Mouse (Mus musculus) retina, adult 2 months (tissue): ENCODE results near the gene Gm21987.
A peak's percentile ranks its signal among the peaks of the same experiment; 100 is the strongest.

ENCODE experiments used
- DNase-seq: peaks from one replicate; pipeline ENCODE4 v3.0.0-alpha.2; 2012; ENCODE audit warnings: low read depth, low spot score

The Gm21987 gene

DNA sequence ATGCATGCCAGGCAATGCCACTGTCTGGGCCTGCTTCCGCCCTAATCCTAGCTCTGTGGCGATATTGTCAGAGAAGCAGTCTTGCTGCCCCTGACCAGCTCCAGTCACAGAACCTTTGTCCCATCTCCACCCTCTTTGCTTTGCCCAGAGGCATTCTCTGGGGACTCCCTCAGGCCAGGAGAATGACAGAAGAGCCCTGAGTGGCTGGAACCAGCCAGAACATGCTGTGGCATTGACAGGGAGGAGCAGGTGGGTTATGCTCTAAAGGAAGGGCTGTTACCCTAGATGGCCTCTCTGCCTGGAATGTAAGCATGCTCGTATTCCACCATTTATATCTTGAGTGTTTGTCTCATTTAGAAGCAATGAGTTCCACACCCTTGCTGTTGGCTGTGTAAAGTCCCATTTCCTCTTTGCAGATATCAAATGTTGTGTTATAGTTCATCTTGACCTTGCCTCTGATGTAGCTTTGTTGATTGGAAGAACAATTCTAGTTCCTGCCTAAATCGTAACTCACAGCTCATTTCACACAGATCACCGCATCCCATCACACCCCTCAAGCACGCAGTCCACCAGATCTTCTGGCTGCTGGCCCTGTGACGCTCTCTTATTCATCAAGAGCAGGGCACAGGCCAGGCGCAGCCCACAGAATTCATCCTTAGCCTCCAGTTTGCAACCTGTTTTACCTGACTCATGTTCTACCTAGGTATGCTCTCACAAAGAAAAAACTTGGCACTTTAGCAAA, 24.0 kb downstream of the Gm21987 start:
- DNase-seq: no peak

DNA sequence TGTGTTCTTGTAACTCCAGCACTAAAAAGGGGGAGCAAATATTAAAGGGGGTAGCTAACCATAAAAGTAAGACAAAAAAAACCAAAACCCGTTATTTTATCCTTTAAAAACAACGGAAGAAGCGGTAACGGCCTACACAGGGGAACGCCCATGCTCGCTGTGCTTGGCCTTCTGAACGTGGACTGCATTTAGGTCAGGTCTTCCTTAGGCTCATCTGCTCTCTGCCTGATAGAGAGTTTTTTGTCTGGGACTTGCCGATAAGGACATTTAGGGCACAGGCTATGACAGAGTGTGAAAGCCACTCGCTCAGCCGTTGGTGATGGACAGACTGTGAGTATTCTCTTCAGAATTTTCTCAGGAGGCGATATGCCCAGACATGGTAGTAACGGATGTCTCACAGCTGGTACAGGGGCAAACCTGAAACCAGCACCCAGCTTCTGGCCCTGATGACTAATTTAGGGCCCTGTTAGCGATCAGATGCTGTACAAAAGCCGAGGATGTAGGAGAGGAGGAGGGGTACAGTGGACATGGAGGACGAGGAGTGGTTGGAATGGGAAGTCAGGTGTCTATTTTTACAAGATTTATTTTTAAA, 25.0 kb downstream of the Gm21987 start:
- DNase-seq: no peak

DNA sequence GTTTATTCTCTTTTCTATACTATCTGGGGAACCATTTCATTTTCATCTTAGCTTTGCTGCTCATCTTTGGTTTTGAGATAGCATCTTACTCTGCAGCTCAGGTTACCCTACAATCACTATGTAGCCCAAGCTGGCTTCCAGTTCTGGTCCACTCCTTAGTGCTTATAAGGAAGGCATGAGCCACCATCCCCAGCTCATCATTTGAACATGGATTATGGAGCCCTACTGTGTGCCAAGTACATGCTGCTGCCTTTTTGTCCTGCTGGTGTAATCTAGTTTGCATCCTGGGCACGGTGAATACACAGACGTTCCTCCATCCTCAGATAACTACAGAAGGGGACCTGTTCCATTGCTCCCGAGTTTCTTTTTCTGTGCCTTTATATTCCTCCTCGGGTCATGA, 26.0 kb downstream of the Gm21987 start:
- no peak for DNase-seq

DNA sequence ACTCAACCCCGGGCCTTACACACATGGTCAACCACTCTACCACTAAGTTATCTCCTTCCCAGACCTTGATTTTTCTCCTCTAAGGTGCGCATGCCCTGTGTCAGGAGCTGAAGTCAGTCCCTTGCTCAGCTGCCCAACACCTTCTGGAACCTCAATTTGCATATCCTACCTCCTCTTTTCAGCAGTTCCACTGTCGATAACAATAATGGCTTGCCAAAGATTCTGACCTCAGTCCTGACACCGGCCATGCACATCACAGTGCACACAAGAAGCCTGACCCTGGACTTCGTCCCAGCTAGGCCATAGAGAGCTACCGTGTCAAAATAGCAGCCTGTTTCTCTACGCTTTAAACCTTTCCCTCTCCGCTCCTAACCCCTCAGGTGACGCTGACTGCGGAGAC, 26.6 kb downstream of the Gm21987 start:
- DNase-seq: no peak

DNA sequence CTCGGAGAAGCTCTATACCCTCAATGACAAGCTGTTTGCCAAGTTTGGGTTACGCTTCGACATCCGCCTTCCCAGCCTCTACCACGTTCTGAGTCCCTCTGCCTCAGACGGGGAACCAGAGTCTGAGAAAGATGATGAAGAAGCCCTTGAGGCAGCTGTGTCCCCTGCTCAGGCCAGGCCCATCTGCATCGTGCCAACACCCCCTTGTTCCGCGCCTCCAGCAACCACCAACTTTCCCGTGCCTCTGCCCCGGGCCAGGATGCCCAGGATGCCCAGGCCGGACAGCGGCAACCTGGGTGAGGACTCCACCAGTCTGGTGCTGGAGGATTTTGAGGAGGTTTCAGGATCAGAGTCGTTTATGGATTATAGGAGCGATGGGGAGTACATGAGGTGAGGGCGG, 27.1 kb downstream of the Gm21987 start:
- DNase-seq: no peak

DNA sequence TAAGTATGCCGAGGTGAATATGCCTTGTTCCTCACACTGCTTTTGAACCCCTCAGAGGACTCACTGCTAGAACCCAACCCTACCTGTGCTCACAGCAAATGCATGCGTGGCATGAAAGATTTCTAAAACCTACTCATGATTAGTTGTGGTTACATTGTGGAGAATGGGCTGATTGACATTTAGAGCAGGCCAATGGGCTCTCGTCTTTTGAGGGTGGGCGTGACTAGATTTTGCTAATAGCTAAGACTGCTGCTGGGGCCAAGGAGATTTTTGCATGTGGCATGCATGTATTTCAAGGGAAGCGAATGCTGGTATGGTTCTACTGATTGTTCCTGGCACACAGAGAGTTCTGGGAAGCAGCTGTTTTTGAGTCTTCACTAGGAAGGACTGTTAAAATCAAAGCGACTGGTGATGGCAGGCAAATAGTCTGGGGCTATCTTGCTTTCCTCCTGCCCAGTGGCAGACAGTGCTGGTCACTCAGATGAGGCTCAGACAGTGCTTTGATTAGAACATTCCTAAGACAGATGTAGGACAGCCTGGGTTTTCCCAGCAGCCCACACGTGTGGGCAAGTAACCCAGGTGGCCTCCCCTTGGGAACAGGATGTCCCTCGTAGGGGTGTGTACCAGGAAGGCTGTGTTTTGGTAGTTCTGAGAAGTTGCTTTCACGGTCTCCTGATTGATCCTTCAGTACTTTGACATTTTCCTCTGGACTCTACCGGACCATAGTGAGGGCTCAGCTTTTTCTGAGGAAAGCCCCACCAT, 27.7 kb downstream of the Gm21987 start:
- no peak for DNase-seq

DNA sequence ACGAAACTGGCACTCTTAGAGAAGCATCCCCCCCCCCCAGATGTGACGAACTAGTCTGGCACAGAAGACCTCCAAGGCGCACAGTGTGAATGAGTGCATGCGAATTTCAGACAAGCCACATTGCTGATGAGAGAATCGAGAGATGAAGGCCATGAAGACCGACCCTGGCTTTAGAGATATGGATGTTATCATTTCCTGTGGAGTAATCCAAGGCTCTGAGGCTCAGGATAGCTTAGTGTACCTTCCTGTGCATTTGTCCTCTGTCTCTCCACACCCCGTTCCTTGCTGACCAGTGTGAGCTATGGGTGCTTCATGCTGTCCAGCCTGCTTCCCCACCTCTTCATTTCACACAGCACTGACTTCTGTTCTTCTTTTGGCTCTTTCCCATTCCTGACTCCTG, 28.3 kb downstream of the Gm21987 start:
- DNase-seq: no peak

DNA sequence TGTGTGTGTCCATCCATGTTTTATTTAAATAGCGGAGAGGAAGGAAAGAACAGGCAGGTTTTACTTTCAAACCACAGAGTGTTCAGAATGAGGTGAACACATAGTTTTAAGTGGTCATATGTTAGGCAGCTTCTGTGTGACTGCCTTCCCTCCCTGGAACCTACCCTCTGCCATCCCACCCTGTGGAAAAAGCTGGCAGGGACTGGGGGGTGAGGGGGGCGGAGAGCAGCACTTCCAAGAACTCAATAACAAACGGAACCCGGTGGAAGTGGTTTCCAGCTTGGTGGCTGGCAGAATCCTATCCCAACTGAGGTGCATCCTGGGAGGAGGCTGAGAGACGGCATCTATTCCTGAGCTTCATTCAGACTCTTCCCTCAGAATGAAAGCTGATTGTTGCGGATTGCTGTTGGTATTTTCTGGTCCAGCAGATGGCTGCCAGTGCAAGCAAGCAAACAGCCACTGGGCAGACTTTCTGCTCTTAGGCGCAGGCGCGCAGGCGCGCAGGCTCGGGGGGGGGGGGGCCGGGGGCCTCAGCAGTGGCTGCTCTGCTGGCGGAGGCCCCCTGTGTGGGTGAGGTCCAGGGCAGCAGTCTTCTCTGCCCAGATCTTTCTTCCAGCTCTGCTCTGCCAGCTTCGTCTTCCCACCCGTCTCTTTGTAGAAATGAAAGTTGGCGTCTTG, 29.5 kb downstream of the Gm21987 start:
- peak; percentile 36 for DNase-seq

DNA sequence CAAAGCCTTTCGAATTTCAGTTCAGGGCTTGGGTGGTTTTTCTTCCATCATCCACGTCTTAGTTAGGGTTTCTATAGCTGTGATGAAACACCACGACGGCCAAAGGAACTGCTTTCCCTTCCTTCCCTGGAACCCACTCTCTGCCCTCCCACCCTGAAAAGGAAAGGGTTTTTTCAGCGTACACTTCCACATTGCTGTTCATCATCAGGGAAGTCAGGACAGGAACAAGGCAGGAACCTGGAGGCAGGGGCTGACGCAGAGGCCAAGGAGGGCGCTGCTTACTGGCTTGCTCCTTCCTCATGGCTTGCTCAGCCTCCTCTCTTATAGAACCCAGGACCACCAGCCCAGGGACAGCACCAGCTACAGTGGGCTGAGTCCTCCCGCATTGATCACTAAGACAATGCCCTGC, 30.0 kb downstream of the Gm21987 start:
- no peak for DNase-seq

DNA sequence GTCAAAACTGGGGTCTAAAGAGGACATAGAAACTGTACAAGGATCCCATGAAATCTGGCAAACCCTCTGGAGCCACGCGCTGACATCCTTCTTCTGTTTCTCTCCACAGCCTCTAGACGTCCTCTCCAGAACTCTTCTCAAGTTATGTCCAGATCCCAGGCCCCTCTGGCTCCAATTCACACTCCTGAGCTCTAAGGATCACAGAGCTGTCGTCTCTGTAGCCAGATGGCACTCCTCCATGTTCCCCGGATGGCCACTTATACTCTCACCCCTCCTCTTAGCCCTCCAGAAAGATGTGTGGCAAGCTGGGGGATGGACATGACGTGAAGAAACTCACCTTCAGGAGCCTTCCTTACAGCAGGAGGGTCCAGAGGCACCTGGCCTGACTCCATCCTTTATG, 30.7 kb downstream of the Gm21987 start:
- DNase-seq: no peak

DNA sequence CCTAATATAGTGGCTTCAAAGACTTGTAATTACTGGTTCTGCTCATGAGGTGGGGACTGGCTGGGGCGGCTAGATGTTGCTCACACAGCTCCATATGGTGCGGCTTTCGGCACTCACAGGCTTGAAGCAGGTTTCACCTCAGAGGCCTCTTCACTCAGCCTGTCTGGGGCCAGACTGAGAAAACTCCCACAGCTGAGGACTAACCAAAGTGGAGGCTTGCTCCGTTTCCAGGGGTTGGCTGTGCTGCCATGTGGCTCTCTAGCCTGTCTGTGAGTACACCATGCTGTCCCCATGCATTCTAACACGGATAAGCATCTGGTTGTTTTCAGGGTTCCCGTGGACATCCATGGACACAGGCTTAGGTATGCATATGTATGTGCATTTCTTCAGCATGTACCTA, 31.8 kb downstream of the Gm21987 start:
- DNase-seq: no peak

DNA sequence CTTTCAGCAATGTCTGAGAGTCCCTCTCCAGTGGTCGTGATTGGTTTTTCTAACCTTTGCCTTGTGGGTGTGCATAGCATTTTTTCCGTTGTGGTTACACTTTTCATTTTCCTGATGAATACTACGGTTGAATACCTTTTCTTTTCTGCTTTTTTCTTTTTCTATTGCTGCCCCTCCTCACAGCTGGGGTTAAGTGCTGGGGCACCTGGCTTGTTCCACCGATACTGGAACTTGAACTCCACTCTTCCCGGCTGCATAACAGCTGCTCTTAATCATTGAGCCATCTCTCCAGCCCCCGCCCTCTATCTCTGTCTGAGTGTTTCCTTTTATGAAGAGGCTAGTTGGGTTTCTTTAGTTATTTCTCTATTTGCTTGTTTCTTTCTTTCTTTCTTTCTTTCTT, 32.2 kb downstream of the Gm21987 start:
- no peak for DNase-seq

DNA sequence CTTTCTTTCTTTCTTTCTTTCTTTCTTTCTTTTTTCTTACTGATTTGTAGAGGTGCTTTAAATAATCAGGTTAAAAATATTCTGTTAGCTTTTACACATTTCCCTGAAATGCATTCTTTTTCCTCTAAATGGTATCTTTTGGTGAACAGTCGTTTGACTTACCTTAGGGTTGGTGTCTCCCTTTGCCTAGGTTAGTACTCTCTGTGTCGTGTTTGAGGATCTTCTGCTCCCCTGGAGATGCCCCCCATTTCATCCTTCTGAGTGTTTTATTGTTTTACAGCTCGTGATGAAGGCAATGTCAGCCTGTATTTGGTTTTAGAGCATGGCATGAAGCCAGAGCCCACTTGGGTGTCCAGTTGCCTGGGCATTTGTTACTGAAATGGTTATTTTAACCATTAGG, 32.7 kb downstream of the Gm21987 start:
- no peak for DNase-seq

DNA sequence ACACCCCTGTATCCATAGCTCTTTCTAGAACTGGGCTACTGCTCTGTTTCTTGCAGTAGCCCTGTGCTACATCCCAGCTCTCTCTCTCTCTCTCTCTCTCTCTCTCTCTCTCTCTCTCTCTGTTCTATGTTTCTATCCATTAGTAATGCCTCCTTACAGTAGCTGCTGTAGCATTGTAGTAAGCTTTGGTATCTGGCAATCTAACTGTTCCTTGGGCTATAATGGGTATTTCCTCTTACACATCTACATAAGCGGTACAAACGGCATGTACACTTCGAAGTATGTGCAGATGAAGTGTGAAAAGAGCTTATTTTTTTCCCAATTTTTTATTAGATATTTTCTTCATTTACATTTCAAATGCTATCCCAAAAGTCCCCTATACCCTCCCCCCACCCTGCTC, 33.1 kb downstream of the Gm21987 start:
- DNase-seq: no peak

DNA sequence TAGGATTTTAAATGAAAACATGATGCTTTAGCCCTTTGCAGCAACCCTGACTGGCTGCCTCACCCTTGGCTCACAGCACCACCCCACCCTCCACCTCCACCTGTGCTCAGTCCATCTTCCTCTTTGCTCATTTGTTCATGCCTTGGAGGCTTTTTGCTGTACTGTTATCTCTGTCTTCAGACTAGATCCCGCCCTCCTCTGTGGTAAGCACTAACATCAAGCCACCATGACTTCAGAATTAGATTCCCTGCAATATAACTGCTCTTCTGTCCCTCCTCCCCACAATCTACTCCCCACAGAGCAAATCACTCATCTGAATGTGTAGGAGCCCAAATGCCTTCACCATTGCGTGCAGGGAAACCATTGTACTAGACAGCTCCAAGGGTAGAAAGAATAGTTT, 36.8 kb downstream of the Gm21987 start:
- DNase-seq: no peak

DNA sequence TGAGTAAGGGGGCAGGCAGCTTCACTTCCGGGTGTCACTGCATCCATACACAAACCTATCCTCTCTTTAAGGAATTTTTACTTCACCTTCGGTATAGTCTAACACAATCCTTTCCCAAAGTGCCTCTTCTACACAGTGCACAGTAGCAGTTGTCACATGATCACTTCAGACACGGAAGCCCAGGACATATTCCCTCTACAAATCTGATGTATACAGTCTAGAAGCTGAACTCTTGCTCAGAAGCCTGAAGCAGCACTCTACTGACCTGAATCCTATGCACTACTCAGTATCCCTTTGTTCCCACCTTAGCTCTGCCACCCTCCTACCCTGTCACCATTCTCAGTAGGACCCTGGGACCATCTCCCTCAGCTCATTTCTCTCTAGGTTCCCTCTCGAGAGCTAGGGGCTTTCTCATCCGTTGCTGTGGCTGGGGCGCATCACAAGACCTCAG, 38.4 kb downstream of the Gm21987 start:
- DNase-seq: no peak

DNA sequence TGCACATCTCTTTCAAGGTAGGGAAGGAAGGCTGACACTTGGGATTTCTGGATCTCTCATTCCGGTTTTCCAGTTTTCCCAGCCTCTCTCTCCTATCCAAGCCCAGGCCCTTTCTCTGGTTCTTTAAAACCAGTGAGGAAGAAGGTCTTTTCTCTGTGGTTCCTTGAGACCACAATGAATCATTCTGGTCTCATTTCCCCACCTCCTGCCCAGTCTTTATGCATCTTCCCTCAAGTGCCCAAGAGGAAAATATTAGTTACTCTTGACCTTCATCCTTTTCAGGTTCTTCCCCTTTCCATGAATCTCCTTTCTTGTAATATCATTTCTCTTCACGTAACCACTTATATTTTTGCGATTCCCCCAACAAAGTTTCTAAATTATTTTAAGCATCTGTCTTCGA, 38.9 kb downstream of the Gm21987 start:
- DNase-seq: no peak

DNA sequence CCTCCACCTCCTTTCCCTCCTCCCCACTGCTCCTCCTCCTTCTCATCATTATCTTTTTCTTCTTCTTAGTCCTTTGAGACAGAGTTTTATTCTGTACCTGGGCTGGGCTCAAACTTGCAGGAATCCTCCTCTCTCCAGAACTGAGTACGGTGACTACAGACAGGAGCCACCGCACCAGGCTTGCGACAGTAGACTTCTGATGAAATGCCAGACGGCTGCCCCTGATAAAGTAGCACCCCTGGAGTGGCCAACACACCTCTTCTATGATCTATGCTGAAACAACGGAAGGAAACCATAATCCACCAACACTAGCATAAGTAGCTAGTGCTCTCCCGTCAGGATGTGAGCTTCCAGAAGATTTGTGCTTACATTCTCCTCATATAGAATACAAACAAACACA, 40.5 kb downstream of the Gm21987 start:
- DNase-seq: no peak

DNA sequence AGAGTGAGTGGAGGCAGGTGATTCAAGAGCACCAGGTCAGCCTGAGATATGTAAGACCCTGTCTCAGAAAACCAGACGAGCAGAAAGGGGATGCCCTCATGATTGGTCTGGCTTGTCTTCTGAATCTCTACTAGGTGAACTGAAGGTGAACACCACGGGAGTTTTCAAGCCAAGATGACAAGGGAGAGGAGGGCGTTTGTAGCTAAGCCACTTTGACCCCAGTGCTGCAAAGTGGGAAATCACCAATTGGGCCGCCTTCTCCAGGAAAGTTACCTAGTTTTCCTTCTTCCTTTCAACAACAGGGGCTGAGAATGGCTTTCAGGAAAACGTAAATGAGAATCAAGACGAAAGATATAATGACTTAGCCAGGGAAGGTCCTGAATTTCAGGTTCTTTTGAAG, 41.9 kb downstream of the Gm21987 start:
- no peak for DNase-seq

DNA sequence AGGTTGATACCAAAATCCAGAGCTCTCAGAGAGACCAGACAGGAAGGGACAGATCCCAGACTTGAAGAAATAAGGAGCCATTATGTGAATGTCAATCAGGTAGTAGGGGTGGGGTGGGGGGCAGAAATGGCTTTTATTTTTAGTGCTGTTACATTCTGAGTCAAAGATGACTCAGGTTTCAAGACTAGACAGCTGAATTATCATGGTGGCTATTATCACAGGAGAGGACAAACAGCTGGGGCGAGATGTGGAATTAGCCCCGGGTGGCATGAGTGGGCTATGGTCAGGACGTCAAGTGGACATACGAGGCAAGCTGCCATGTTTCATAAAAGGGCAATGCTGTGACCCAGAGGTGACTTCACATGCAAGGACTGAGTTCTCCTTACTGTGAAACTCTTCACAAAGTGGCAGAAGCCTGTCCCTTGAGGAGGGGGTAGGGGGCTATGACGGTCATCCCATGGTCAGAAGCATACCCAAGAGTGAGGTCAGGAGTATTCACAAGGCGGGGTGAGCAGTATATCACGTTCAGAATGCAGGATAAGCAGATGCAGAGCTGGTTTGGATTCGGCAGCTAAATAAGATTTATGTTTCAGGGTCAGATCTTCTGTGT, 42.5 kb downstream of the Gm21987 start:
- DNase-seq: no peak

DNA sequence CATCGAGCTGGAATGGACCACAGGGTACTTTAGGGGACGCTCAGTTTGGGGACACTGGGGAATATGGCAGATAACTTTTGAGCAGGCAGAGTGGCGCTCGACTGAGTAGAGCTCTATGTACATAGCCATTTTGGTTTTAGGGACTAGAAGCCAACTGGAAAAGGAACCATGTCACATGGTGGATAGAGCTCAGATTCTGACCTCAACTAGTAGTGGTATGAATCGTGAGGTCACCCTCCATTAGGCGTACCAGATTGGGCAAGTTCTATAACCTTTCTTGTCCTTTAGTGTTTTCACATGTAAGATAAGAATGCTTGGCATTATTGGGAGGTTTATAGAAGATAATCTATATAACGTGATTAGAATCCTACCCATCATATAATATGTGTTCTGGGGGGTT, 43.5 kb downstream of the Gm21987 start:
- DNase-seq: no peak
